Mouse (Mus musculus): ENCODE data around the gene Adamts5. TPM values are rescaled to one million over a fixed set of nuclear protein-coding genes. Genes with fewer than 3 reads are reported as not detected.

Adamts5 gene
- polyA plus RNA-seq, 1 experiment: 3.6 TPM

- TF ChIP-seq CTCF (IDR thresholded peaks at IDR 0.05; ENCODE audit: control insufficient read depth, insufficient read depth, low read length) (no peak), POLR2A (IDR thresholded peaks at IDR 0.05; ENCODE audit: borderline replicate concordance, control insufficient read depth, low read depth, low read length) (no peak)
- no peaks in the 10 kb centered on the region for H3K4me1 ChIP-seq (ENCODE audit: control insufficient read depth, insufficient read depth, low read length)
Measured at GRCm38 (mm10) chr16:85871248-85871647, 30.4 kb downstream of the Adamts5 start.

GRCm38 (mm10) chr16:85864691-85865389, 36.8 kb downstream of the Adamts5 start:
- TF ChIP-seq POLR2A (IDR thresholded peaks at IDR 0.05; ENCODE audit: borderline replicate concordance, control insufficient read depth, low read depth, low read length): no peak
- no peak for TF ChIP-seq CTCF (IDR thresholded peaks at IDR 0.05; ENCODE audit: control insufficient read depth, insufficient read depth, low read length)
- Histone ChIP-seq H3K4me1 (ENCODE audit: control insufficient read depth, insufficient read depth, low read length) (no peaks in the 10 kb centered on the region), H3K27ac (ENCODE audit: control insufficient read depth, insufficient read depth, low read depth, low read length, poor library complexity) (no peak overlapping the region), H3K4me3 (replicated peaks; ENCODE audit: control insufficient read depth, low read depth, low read length) (no peak overlapping the region)
- WGBS: 11% methylated on average over 4 of the region's 4 CpGs

More at GRCm38 (mm10) chr16:85871248-85871647, 30.4 kb downstream of the Adamts5 start:
- Histone ChIP-seq H3K4me3 (replicated peaks; ENCODE audit: control insufficient read depth, low read depth, low read length) (no peak overlapping the region), H3K27ac (ENCODE audit: control insufficient read depth, insufficient read depth, low read depth, low read length, poor library complexity) (no peak overlapping the region)

GRCm38 (mm10) chr16:85854505-85854904, 47.1 kb downstream of the Adamts5 start:
- no peak overlapping the region for H3K4me3 ChIP-seq (replicated peaks; ENCODE audit: control insufficient read depth, low read depth, low read length)
- TF ChIP-seq CTCF (IDR thresholded peaks at IDR 0.05; ENCODE audit: control insufficient read depth, insufficient read depth, low read length) (no peak), POLR2A (IDR thresholded peaks at IDR 0.05; ENCODE audit: borderline replicate concordance, control insufficient read depth, low read depth, low read length) (no peak)
- H3K27ac ChIP-seq (ENCODE audit: control insufficient read depth, insufficient read depth, low read depth, low read length, poor library complexity): no peak overlapping the region
- 84% methylated on average over 5 of the region's 5 CpGs for WGBS
- H3K4me1 ChIP-seq (ENCODE audit: control insufficient read depth, insufficient read depth, low read length): no peaks in the 10 kb centered on the region

GRCm38 (mm10) chr16:85827066-85827465, 74.6 kb downstream of the Adamts5 start:
- WGBS: 67% methylated on average over 3 of the region's 3 CpGs
- no peak overlapping the region for H3K4me3 ChIP-seq (replicated peaks; ENCODE audit: control insufficient read depth, low read depth, low read length)
- no peaks in the 10 kb centered on the region for H3K4me1 ChIP-seq (ENCODE audit: control insufficient read depth, insufficient read depth, low read length)
- TF ChIP-seq CTCF (IDR thresholded peaks at IDR 0.05; ENCODE audit: control insufficient read depth, insufficient read depth, low read length): no peak
- TF ChIP-seq POLR2A (IDR thresholded peaks at IDR 0.05; ENCODE audit: borderline replicate concordance, control insufficient read depth, low read depth, low read length): no peak
- no peak overlapping the region for H3K27ac ChIP-seq (ENCODE audit: control insufficient read depth, insufficient read depth, low read depth, low read length, poor library complexity)

GRCm38 (mm10) chr16:85822330-85822916, 79.2 kb downstream of the Adamts5 start:
- no peak for TF ChIP-seq POLR2A (IDR thresholded peaks at IDR 0.05; ENCODE audit: borderline replicate concordance, control insufficient read depth, low read depth, low read length)
- 73% methylated on average over 5 of the region's 5 CpGs for WGBS
- no peaks in the 10 kb centered on the region for H3K4me1 ChIP-seq (ENCODE audit: control insufficient read depth, insufficient read depth, low read length)

GRCm38 (mm10) chr16:85819808-85820458, 81.7 kb downstream of the Adamts5 start:
- WGBS: 40% methylated on average over 5 of the region's 5 CpGs

More at GRCm38 (mm10) chr16:85822330-85822916, 79.2 kb downstream of the Adamts5 start:
- H3K27ac ChIP-seq (ENCODE audit: control insufficient read depth, insufficient read depth, low read depth, low read length, poor library complexity): no peak overlapping the region
- H3K4me3 ChIP-seq (replicated peaks; ENCODE audit: control insufficient read depth, low read depth, low read length): no peak overlapping the region

GRCm38 (mm10) chr16:85814116-85814515, 87.5 kb downstream of the Adamts5 start:
- Histone ChIP-seq H3K4me1 (ENCODE audit: control insufficient read depth, insufficient read depth, low read length) (no peaks in the 10 kb centered on the region), H3K27ac (ENCODE audit: control insufficient read depth, insufficient read depth, low read depth, low read length, poor library complexity) (no peak overlapping the region), H3K4me3 (replicated peaks; ENCODE audit: control insufficient read depth, low read depth, low read length) (no peak overlapping the region)
- 45% methylated on average over 2 of the region's 2 CpGs for WGBS
- TF ChIP-seq CTCF (IDR thresholded peaks at IDR 0.05; ENCODE audit: control insufficient read depth, insufficient read depth, low read length): no peak
- no peak for TF ChIP-seq POLR2A (IDR thresholded peaks at IDR 0.05; ENCODE audit: borderline replicate concordance, control insufficient read depth, low read depth, low read length)

More at GRCm38 (mm10) chr16:85819808-85820458, 81.7 kb downstream of the Adamts5 start:
- TF ChIP-seq POLR2A (IDR thresholded peaks at IDR 0.05; ENCODE audit: borderline replicate concordance, control insufficient read depth, low read depth, low read length) (no peak), CTCF (IDR thresholded peaks at IDR 0.05; ENCODE audit: control insufficient read depth, insufficient read depth, low read length) (no peak)
- H3K4me3 ChIP-seq (replicated peaks; ENCODE audit: control insufficient read depth, low read depth, low read length): no peak overlapping the region
- H3K4me1 ChIP-seq (ENCODE audit: control insufficient read depth, insufficient read depth, low read length): no peaks in the 10 kb centered on the region
- H3K27ac ChIP-seq (ENCODE audit: control insufficient read depth, insufficient read depth, low read depth, low read length, poor library complexity): no peak overlapping the region

GRCm38 (mm10) chr16:85807626-85808025, 94.0 kb downstream of the Adamts5 start:
- Histone ChIP-seq H3K4me3 (replicated peaks; ENCODE audit: control insufficient read depth, low read depth, low read length) (no peak overlapping the region), H3K4me1 (ENCODE audit: control insufficient read depth, insufficient read depth, low read length) (no peaks in the 10 kb centered on the region), H3K27ac (ENCODE audit: control insufficient read depth, insufficient read depth, low read depth, low read length, poor library complexity) (no peak overlapping the region)
- WGBS: 20% methylated on average over 2 of the region's 2 CpGs
- no peak for TF ChIP-seq CTCF (IDR thresholded peaks at IDR 0.05; ENCODE audit: control insufficient read depth, insufficient read depth, low read length)

All from bone marrow, adult 2 months (tissue).